Mouse (Mus musculus) left cerebral cortex, adult 2 months (tissue): ENCODE results near the gene Trabd2b. TPM values are rescaled to one million over a fixed set of nuclear protein-coding genes. Genes with fewer than 3 reads are reported as not detected.

Experiments used
- DNase-seq, 2 experiments: peaks; one replicate each; pipeline ENCODE4 v3.0.0; 2021 to 2022; ENCODE audit warnings: low spot score in 2 of 2, mixed read lengths in 1 of 2; ENCODE audit errors: extremely low spot score in 1 of 2
- H3K27ac ChIP-seq: fragments of 200-600 bp; 2 replicates; pipeline ENCODE4 v1.8.1; 2022
- H3K4me3 ChIP-seq: fragments of 200-600 bp; 2 replicates; pipeline ENCODE4 v1.8.1; 2022
- CTCF ChIP-seq: fragments of 200-600 bp; IDR thresholded peaks from 2 replicates; pipeline ENCODE4 v1.8.1; 2022; ENCODE audit warnings: antibody characterized with exemption, mild to moderate bottlenecking, moderate library complexity
- intact Hi-C: fragments of 180-260 bp; cut with DNase I; formaldehyde crosslinking; loops from one replicate; pipeline ENCODE4 v1.15.1; 2025
- total RNA-seq, 2 experiments: library from RNA; stranded (reverse); gene quantifications; 2 replicates each; pipeline ENCODE4 v1.2.3; 2021

Trabd2b gene
- total RNA-seq, 2 experiments from 2014 or later, result 4.8 to 6.7 TPM

DNA sequence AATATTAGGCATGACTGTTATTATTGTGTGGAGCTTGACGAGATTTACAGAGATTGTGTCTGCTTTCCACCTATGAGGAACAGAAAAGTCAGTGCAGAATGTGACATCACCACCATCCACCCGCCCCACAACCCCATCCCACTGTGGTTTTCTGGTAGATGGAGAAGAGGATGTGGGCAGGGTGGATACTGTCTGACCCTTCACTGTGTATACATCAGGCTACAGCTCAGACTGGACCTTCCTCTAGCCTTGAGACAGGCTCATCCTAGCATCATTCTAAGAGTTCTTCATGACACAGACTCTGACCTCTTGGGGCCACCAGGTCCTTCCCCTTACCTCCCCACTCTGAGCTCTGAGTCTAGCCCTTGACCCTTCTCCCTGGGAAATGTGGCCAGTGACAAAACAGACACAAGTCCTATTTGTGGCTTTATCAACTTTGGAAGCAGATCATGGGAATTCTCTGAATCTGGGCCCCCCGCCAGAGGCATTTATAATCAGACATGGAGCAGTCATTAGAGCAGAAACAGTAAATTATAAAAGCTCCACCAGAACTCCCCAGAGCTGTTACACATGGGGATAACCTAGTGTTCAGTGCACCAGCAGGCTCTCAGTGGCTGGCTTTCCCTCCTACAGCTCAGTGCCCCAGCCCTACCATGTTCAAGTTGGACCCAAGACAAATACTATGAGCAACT, 48.1 kb downstream of the Trabd2b start:
- intact Hi-C loops, result loop anchor here (5.0 kb wide), 1 partner anchor 102 kb away; no protein-coding TSS in a partner anchor
- Histone ChIP-seq H3K4me3 (no peak overlapping the region), H3K27ac (no peak overlapping the region)
- TF ChIP-seq CTCF, result no peak
- DNase-seq, result no peak

DNA sequence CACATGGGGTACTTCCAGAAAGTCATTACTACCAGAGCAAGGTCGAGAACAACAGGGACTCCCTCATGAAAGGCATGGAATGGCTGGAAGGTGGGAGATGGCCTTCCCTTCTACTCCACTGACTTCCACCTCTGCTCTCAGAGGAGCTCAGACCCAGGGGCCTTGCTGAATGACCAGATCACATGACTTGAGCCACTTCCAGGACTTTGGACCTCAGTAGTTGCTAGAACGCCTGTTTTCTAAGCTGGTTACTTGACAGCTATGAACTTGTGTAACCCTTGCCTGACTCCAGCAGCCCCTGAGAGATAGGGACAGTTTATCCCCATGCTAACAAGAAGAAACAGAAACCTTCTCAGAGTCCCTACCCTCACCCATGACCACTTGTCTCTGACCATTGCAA, 50.6 kb downstream of the Trabd2b start:
- no peak for DNase-seq
- no peak for TF ChIP-seq CTCF
- no peak overlapping the region for H3K4me3 ChIP-seq
- intact Hi-C loops, result loop anchor here (5.0 kb wide), 1 partner anchor 105 kb away; no protein-coding TSS in a partner anchor
- H3K27ac ChIP-seq, result no peak overlapping the region

DNA sequence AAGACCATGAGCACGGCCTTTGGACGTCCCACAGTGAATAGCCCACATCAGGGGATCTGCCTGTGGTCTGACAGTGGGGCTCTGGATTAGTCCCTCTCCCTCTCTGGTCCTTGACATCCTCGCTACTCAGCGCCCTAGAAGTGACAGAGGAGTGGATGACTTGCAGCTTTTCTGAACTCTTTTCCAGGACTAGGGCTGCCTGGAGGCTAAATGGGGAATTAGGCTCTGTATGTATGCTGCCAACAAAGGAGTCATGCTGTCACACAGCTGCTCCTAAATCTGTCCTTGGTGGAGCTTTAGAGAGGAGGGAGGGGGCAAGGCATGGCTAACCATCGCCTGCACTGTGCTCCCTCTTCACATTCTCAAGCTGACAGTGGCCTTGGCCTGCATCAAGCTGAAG, 53.1 kb downstream of the Trabd2b start:
- DNase-seq, result no peak
- peak overlapping the region; percentile 84 for H3K27ac ChIP-seq
- TF ChIP-seq CTCF, result no peak; the same call in 1 of the 2 replicates
- intact Hi-C loops, result loop anchor here (5.0 kb wide), 1 partner anchor 107 kb away; no protein-coding TSS in a partner anchor
- no peak overlapping the region for H3K4me3 ChIP-seq

- peak overlapping the region; percentile 84 for H3K27ac ChIP-seq
- peak; percentile 35 to 61 for DNase-seq
- intact Hi-C loops, result loop anchor here (1.0 to 2.0 kb wide), 4 partner anchors 44 to 176 kb away; no protein-coding TSS in a partner anchor
- TF ChIP-seq CTCF, result no peak
- no peak overlapping the region for H3K4me3 ChIP-seq
Observed at GRCm38 (mm10) chr4:114460401-114460800, 53.9 kb downstream of the Trabd2b start.

DNA sequence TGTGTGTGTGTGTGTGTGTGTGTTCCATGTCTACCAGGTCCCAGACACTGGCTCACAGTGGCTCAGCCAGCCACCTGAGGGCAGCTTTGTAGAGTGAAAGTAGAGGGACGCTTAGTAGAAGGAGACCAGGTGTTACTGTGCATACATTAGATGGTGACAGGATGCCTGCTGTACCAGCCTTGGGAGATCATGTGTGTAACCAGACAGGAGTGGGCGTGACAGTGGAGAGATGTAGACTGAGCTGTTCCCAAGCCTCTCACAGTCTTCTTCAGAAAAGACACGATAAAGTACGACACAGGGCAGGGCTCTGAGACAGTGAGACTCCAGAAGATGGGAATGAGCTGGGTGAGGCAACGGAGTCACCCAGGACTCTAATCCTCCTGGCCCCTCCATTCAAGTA, 54.6 kb downstream of the Trabd2b start:
- Histone ChIP-seq H3K27ac (peak overlapping the region; percentile 80), H3K4me3 (no peak overlapping the region)
- intact Hi-C loops, result loop anchor here (2.0 kb wide), 1 partner anchor 54 kb away; no protein-coding TSS in a partner anchor
- no peak for TF ChIP-seq CTCF
- DNase-seq, result no peak

GRCm38 (mm10) chr4:114465641-114466040, 59.1 kb downstream of the Trabd2b start:
- DNase-seq, result no peak
- Histone ChIP-seq H3K27ac (no peak overlapping the region), H3K4me3 (no peak overlapping the region)
- no peak for TF ChIP-seq CTCF
- intact Hi-C loops, result no loop called here

DNA sequence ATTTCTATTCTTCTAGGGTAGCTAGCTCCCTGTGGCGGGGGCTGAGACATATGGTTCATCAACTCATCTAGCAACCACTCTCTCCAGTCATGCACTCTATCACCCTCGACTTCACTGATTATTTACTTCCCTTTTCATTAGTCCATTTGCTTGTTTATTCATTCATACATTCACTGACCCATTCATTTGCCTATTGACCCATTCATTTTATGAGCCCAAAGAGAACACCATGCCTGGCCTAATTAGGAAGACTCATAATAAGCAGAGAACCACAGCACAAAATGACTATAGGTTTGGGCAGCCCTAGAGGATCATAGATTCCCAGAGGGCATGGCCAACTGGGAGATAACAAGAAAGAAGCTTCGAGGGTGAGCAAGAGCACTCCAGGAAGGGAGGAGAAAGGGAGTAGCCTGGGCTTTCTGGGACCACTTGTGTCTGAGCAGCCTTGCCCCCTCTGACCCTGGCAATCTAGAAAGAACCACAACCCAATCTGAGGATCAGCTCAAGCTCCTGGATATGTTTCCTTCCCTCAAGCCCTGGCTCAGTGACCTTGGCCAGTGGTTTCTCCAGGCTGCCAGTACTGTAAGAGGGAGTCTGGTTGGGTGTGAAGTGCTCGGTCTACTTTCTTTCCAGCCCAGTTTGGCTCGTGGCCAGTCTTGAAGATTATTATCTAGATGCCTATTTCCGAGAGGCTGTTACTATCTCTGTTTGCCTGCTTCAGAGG, 61.0 kb downstream of the Trabd2b start:
- intact Hi-C loops, result no loop called here
- DNase-seq, result no peak
- Histone ChIP-seq H3K27ac (no peak overlapping the region), H3K4me3 (no peak overlapping the region)
- no peak for TF ChIP-seq CTCF

- Histone ChIP-seq H3K27ac (no peak overlapping the region), H3K4me3 (no peak overlapping the region)
- DNase-seq, result no peak
- no peak for TF ChIP-seq CTCF
- intact Hi-C loops, result no loop called here
Observed at GRCm38 (mm10) chr4:114468095-114468429, 61.5 kb downstream of the Trabd2b start.

GRCm38 (mm10) chr4:114469881-114470280, 63.4 kb downstream of the Trabd2b start:
- H3K4me3 ChIP-seq, result no peak overlapping the region
- no peak for DNase-seq
- TF ChIP-seq CTCF, result no peak
- intact Hi-C loops, result no loop called here
- no peak overlapping the region for H3K27ac ChIP-seq

- Histone ChIP-seq H3K4me3 (no peak overlapping the region), H3K27ac (no peak overlapping the region)
- DNase-seq, result no peak
- intact Hi-C loops, result no loop called here
- TF ChIP-seq CTCF, result peak; percentile 24
Observed at GRCm38 (mm10) chr4:114472143-114472542, 65.6 kb downstream of the Trabd2b start.

- peak overlapping the region; percentile 74 for H3K27ac ChIP-seq
- intact Hi-C loops, result no loop called here
Observed at GRCm38 (mm10) chr4:114476316-114476715, 69.8 kb downstream of the Trabd2b start.

GRCm38 (mm10) chr4:114477082-114477771, 70.7 kb downstream of the Trabd2b start:
- DNase-seq, result no peak
- peak overlapping the region; percentile 74 for H3K27ac ChIP-seq
- intact Hi-C loops, result no loop called here
- no peak overlapping the region for H3K4me3 ChIP-seq
- no peak for TF ChIP-seq CTCF

More at GRCm38 (mm10) chr4:114476316-114476715, 69.8 kb downstream of the Trabd2b start:
- no peak for TF ChIP-seq CTCF
- H3K4me3 ChIP-seq, result no peak overlapping the region
- no peak for DNase-seq
